Mouse (Mus musculus) gastrocnemius, postnatal 10 days (tissue): ENCODE results near the gene Map4k2. TPM values are rescaled to one million over a fixed set of nuclear protein-coding genes. Genes with fewer than 3 reads are reported as not detected.

Experiments used
- DNase-seq: peaks from one replicate; pipeline ENCODE4 v3.0.0; 2021; ENCODE audit warnings: mixed read lengths
- total RNA-seq, 2 experiments: library from RNA; stranded (reverse); gene quantifications; 2 replicates each; pipeline ENCODE4 v1.2.3; 2021

Gene Map4k2
- total RNA-seq, 2 experiments from 2014 or later = 11.9 to 19.3 TPM

DNA sequence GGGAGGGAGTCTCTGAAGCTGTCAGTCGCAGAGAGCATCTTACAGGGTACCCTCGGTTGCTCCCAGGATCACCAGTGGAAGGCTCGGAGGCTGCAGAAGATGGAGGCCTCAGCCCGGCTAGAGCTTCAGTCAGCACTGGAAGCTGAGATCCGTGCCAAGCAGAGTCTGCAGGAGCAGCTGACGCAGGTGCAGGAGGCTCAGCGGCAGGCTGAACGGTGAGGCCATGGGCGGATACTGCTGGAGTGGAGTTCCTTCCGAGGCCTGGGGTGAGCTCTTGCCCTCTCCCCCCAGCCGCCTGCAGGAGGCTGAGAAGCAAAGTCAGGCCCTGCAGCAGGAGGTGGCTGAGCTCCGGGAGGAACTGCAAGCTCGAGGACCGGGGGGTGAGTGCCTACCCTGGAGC lies 25.4 kb upstream of the Map4k2 start:
- DNase-seq = no peak

DNA sequence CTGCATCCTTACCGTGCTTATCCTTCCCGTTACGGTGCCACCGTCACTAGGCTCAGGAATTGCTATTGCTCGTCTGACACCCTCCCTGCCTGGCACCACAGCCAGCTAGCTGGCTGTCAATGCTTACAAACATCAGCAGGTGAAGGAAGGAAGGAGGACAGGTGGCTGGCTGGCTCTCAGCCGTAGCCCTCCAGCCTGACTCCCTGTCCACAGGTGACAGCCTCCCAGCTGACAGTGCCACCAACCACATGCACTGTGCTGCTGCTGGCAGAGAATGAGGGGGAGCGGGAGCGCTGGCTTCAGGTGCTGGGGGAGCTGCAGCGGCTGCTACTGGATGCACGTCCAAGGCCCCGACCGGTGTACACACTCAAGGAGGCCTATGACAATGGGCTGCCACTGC lies 22.8 kb upstream of the Map4k2 start:
- no peak for DNase-seq

DNA sequence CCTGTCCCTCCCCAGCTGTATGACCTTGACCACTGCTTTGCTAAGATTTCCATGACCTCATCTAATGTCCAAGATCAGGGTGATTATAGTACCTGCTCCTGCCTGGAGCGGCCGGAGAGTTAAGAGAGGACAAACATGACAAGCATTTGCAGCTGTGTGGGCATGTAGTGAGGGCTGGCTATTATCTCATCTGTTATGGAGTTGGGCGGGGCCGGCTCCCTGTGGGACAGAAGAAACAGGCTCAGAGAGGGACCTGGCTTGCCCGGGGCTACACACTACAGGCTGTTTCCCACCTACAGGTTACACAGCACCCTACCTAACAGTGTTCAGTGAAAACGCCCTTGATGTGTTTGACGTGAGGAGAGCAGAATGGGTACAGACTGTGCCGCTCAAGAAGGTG lies 19.6 kb upstream of the Map4k2 start:
- no peak for DNase-seq

GRCm38 (mm10) chr19:6321786-6322621 lies 18.9 kb upstream of the Map4k2 start:
- DNase-seq = no peak

- DNase-seq = no peak
Measured at GRCm38 (mm10) chr19:6324751-6325150, 16.2 kb upstream of the Map4k2 start.

- DNase-seq = no peak
Measured at GRCm38 (mm10) chr19:6331178-6331577, 9.8 kb upstream of the Map4k2 start.

- peak; percentile 60 for DNase-seq
Measured at GRCm38 (mm10) chr19:6331719-6332516, 9.0 kb upstream of the Map4k2 start.

GRCm38 (mm10) chr19:6333761-6334595 lies 7.0 kb upstream of the Map4k2 start:
- no peak for DNase-seq

DNA sequence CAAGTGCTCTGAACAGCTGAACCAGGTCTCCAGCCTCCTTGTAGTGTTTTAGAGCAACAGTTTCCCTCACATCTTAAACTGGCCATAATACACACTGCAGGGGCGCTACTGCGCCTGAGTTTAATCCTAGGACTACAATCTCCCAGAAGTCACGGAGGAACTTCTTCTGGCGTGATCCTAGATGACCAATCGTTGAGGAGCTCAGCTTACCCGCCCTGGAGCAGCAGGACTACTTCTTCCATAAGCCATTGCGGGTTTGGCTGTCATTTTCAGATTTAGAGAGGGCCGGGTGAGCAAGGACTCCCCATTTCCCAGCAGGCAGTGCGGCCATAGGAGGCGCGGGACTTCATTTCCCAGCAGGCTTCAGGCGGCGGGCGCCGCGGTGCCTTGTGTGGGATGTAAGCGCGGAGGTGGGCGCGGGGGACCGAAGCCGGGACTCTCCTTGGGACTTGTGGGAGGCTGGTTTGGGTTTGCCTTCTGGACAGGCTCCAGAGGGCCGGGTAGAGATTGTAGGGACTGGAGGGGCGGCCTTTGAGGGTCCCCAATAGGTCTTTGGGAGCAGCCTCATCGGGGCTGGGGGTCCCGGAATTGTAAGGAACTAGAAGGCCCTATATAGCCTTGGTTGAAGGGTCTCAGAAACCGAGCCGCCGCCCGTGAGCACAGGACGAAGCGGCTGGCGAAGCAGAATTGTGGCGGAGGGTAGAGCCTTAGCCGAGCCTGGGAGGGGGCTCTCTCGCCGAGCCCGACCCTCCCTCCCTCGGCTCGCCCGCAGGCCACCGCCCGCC lies 6.1 kb upstream of the Map4k2 start, which contains the start of gene Men1:
Gene Men1 (plus strand): TSS at position 307 of the 785 bp plus-strand sequence.
- peak; percentile 83 for DNase-seq

DNA sequence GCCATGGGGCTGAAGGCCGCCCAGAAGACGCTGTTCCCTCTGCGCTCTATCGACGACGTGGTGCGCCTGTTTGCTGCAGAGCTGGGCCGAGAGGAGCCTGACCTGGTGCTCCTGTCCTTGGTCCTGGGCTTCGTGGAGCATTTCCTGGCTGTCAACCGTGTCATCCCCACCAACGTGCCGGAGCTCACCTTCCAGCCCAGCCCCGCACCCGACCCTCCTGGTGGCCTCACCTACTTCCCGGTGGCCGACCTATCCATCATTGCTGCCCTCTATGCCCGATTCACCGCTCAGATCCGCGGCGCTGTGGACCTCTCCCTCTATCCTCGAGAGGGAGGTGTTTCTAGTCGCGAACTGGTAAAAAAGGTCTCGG lies 5.5 kb upstream of the Map4k2 start:
- DNase-seq = no peak

DNA sequence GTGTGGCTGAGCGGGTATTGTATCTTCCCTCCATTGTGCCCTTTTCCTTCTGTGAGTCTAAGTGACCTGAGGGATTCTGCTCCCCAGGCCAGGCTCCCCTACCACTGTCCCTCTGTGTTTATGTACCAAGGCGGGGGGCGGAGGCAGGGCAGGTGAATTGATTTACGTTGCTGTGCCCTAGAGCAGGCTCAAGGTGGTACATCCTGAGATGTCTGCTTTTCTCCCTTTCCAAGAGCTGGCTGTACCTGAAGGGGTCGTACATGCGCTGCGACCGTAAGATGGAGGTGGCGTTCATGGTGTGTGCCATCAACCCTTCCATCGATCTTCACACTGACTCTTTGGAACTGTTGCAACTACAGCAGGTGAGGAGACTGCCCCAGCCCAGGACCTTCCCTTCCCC lies 4.0 kb upstream of the Map4k2 start:
- peak; percentile 4 for DNase-seq

DNA sequence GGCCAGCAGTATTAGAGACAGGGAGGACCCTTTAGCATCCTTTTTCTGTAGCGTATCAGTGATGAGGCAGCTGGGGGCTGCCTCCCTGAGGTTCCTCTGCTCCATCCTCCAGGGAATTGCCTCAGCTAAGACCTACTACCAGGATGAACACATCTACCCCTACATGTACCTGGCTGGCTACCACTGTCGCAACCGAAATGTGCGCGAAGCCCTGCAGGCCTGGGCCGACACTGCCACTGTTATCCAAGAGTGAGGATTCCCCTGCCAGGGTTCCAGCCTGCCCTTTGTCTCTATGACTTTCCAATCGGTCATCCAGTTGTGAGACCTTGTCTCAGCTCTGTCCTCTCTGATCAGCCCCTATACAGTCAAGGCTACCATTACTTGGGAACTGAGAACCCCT lies 2.8 kb upstream of the Map4k2 start:
- no peak for DNase-seq

DNA sequence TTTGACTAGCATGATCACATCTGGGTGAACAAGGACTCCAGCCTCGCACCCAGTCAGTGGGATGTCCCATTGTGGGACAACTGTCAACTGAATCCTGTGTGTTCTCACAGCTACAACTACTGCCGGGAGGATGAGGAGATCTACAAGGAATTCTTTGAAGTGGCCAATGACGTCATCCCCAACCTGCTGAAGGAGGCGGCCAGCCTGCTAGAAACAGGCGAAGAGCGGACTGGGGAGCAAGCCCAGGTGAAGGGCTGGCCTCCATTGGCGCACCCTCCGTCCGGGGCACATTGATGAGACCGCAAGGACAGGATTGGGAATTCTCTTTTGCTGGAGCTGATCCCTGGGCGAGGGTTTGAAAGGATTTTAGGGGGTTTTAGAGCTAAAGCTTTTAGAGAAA lies 2.2 kb upstream of the Map4k2 start:
- DNase-seq = no peak

DNA sequence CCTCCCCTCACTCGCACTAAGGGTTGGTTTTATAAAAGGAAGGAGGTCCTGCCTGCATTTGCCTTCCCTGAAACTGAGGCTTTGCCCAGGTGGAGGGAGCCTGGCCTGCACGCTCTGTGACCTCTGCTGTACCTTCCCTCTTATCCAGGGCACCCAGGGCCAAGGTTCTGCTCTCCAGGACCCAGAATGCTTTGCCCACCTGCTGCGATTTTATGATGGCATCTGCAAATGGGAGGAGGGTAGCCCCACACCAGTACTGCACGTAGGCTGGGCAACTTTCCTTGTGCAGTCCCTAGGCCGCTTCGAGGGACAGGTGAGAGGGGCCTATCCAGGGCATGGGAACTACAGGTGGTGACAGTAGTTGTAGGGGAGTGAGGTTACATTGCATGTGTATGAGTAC lies 1.7 kb upstream of the Map4k2 start:
- no peak for DNase-seq

DNA sequence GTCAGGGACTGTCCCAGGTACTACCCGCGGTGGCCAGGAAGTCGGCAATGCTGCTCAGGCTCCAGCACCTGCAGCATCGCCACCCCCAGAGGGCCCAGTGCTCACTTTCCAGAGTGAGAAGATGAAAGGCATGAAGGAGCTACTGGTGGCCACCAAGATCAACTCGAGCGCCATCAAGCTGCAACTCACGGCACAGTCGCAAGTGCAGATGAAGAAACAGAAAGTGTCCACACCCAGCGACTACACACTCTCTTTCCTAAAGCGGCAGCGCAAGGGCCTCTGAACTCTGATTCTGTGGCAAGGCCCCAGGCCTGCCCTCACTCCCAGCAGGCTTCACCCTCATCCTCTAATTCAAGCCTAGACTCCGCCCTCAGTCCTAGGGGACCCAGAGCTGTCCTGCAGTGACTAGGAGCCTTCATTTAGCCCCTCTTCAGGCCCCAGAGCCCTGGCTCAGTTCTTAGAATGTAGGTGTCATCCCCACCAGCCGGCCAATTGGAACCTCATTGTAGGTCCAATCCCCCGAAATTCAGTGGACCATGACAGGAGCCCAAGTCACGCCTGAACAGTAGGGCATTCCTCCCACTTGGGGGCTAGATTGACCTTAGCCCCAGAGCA lies 938 bp upstream of the Map4k2 start:
- no peak for DNase-seq

- no peak for DNase-seq
Measured at GRCm38 (mm10) chr19:6341453-6342077, 630 bp downstream of the Map4k2 start.

DNA sequence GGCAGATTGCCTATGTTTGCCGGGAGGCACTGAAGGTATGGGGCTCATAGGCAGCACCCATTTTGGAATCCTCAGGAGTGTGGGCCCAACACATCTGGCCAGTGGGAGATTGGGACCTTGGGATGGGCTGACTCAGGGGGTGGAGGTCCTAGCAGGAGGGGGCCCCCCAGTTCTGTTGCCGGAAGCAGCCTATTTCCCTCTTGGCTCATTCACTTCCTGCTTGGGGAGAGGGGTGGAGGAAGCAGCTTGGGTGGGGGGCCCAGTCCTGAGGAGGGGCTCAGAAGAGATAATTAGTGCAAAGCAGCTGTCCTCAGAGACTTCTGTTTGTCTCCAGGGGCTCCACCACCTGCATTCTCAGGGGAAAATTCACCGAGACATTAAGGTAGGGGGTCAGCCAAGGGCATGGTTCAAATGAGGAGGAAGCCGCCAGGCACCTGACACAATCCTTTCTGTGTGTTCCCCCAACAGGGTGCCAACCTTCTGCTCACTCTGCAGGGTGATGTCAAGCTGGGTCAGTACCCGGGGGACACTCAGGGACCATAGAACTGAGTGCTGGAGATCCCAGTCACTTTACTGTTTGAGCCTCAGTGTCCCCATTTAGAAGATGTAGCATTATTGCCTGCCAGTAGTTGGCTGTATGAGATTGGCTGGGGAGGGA lies 1.5 kb downstream of the Map4k2 start:
- DNase-seq = no peak

DNA sequence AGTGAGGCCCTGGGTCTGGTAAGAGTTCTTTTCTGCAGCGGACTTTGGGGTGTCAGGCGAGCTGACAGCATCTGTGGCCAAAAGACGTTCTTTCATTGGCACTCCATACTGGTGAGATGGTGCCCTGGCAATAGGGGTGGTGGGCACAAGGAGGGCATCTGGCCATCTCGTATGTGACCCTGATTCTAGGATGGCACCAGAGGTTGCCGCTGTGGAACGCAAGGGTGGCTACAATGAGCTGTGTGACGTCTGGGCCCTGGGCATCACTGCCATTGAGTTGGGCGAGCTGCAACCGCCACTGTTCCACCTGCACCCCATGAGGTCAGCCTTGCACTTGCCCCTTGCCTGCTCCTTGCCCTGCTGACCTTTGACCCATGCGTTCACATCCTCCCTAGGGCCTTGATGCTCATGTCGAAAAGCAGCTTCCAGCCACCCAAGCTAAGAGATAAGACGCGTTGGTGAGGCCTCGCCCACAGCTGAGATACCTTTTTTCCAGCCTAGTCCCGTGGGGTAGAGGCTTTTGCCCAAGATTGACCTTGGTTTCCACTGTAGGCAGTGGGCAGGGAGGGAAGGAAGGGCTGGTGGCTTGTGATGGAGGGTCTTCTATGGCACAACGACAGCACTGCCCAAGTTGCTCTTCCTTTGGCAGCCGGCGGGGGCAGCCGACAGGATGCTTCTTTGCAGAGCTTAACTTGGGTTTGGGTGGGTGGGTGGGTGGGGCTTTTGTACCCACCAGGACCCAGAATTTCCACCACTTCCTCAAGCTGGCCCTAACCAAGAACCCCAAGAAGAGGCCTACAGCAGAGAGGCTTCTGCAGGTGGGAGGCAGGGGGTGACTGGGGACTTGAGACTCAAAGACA lies 2.4 kb downstream of the Map4k2 start:
- no peak for DNase-seq

DNA sequence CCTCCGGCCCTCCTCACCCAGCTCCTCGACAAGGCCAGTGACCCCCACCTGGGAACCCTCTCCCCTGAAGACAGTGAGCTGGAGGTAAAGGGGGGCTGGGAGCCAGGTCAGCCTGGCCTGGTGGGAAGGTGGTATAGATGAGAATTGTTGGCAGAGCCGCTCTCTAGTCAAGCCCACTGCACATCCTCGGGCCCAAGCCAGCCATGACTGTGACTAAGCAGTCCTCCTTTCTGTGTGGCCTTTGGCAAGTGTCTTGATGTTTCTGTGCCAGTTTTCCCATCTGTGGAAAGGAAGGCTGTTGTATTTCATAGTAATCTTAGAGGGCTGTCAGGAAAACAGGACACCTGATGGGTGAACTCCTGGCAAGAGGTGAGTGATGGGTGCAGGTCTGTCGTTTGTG lies 3.1 kb downstream of the Map4k2 start:
- DNase-seq = no peak
